Mouse (Mus musculus) hindbrain, embryonic 13.5 days (tissue): Measurements from ENCODE around the gene Wipi1. TPM values are rescaled to one million over a fixed set of nuclear protein-coding genes. Genes with fewer than 3 reads are reported as not detected.
A peak's percentile ranks its signal among the peaks of the same experiment; 100 is the strongest.
"Not testable (repeated sequence)": the region's sequence is repeated elsewhere in the genome, so short reads cannot be mapped to it uniquely, and the experiment has no call there.

ENCODE experiments used
- ATAC-seq: fragments of 200-750 bp; cut with Nextera tagmentation; 2 replicates; pipeline ENCODE4 v1.8.0; 2017; ENCODE audit warnings: moderate TSS enrichment; ENCODE audit not compliant: low FRiP score
- H3K27ac ChIP-seq: fragments of 300-500 bp; sonication (generic); 2 replicates; pipeline ENCODE4 v1.5.1; 2015; ENCODE audit warnings: inconsistent platforms, mild to moderate bottlenecking, moderate library complexity
- H3K27me3 ChIP-seq: fragments of 300-500 bp; sonication (generic); 2 replicates; pipeline ENCODE4 v1.6.1; 2015; ENCODE audit warnings: mild to moderate bottlenecking, inconsistent platforms
- H3K36me3 ChIP-seq: fragments of 300-500 bp; sonication (generic); 2 replicates; pipeline ENCODE4 v1.6.1; 2015; ENCODE audit warnings: mild to moderate bottlenecking, inconsistent platforms
- H3K4me1 ChIP-seq: fragments of 300-500 bp; sonication (generic); replicated peaks from 2 replicates; pipeline ENCODE4 v1.6.1; 2015; ENCODE audit warnings: inconsistent platforms
- H3K4me2 ChIP-seq: fragments of 300-500 bp; sonication (generic); 2 replicates; pipeline ENCODE4 v1.6.1; 2015; ENCODE audit warnings: inconsistent platforms, mild to moderate bottlenecking, moderate library complexity
- H3K4me3 ChIP-seq: fragments of 300-500 bp; sonication (generic); 2 replicates; pipeline ENCODE4 v1.5.1; 2015; ENCODE audit warnings: mild to moderate bottlenecking, inconsistent platforms
- H3K9ac ChIP-seq: fragments of 300-500 bp; sonication (generic); 2 replicates; pipeline ENCODE4 v1.6.1; 2015; ENCODE audit warnings: mild to moderate bottlenecking, inconsistent platforms
- H3K9me3 ChIP-seq: fragments of 300-500 bp; sonication (generic); 2 replicates; pipeline ENCODE4 v1.6.1; 2016; ENCODE audit warnings: inconsistent platforms
- WGBS: fragments of 180-500 bp; shearing (Covaris S2); methylation state at CpG from one replicate; pipeline ENCODE4 v1.1.7; 2015; 5-methylcytosine and 5-hydroxymethylcytosine counted together
- polyA plus RNA-seq: library from polyadenylated mRNA; unstranded; fragments of >200 nt; fragmentation: Nextera tagmentation; extraction: Ambion mirVana; gene quantifications from 2 replicates; pipeline ENCODE4 v1.2.1, GENCODE M21; 2015

The Wipi1 gene
- polyA plus RNA-seq, 1 experiment from 2014 or later: 17.8 TPM

GRCm38 (mm10) chr11:109641498-109642222 lies 29.9 kb upstream of the Wipi1 start:
- H3K27me3 ChIP-seq: 0 out of 2 replicates have a peak, but pooled peaks cover 4% of the 10 kb centered on the region
- no peaks in the 10 kb centered on the region for H3K4me1 ChIP-seq
- H3K9me3 ChIP-seq: no peaks in the 10 kb centered on the region
- H3K9ac ChIP-seq: no peak overlapping the region
- no peak overlapping the region for H3K4me2 ChIP-seq
- H3K36me3 ChIP-seq: no peaks in the 10 kb centered on the region
- no peak overlapping the region for H3K27ac ChIP-seq
- H3K4me3 ChIP-seq: no peak overlapping the region
- ATAC-seq: no peak
- 89% methylated on average over 5 of the region's 5 CpGs for WGBS

- WGBS: 71% methylated on average over 6 of the region's 6 CpGs
- H3K9ac ChIP-seq: no peak overlapping the region
- no peaks in the 10 kb centered on the region for H3K9me3 ChIP-seq
- H3K4me1 ChIP-seq: no peaks in the 10 kb centered on the region
- H3K36me3 ChIP-seq: no peaks in the 10 kb centered on the region
- no peak overlapping the region for H3K4me2 ChIP-seq
- no peak for ATAC-seq
- H3K27me3 ChIP-seq: no peaks in the 10 kb centered on the region
- H3K4me3 ChIP-seq: no peak overlapping the region
- no peak overlapping the region for H3K27ac ChIP-seq
Observed at GRCm38 (mm10) chr11:109635871-109636395, 24.2 kb upstream of the Wipi1 start.

DNA sequence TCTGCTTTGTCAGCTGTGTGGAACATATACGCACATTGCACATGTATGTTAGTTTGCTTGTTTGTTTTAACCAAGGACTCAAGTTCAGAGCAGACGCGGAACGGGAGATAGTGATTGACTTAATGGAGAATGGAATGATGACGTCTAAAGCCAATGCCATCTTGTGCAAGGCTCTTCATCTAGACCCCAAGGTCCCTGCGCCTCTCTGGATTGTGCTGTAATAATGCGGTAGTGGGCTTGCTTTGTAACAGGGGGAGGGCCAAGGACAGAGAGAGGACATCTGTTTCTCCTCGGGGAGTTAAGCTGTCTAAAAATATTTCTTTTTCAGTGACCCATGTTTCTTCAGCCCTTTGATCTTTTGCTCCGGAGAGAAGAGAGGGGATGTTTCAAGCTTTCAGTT lies 23.2 kb upstream of the Wipi1 start:
- 89% methylated on average over 9 of the region's 9 CpGs for WGBS
- Histone ChIP-seq H3K4me1 (no peaks in the 10 kb centered on the region), H3K27ac (no peak overlapping the region), H3K4me3 (no peak overlapping the region), H3K4me2 (no peak overlapping the region), H3K36me3 (no peaks in the 10 kb centered on the region), H3K9me3 (no peaks in the 10 kb centered on the region), H3K27me3 (no peaks in the 10 kb centered on the region), H3K9ac (no peak overlapping the region)
- ATAC-seq: no peak

DNA sequence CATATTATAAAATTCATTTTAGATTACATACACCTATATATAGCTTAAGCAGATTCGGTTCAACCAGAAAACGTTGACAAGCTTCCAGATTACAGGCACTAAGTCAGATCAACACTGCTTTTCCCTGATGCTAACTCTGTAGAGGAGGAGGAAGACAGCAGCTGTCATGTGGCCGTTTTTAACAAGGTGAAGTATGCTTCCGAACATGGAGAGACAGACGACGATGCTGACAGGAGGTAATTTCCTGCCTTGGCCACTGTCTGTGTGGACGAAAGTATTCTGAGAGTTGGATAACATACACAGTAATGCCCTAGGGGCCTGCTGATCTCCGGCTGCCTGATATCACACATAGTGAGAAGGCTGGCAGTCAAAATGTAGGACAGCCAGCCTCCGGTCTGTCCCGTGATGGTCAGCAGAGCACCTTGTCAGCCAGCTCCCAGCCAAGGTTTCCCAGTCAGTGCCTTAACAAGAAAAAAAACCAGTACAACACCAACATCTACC lies 17.3 kb upstream of the Wipi1 start:
- no peaks in the 10 kb centered on the region for H3K9me3 ChIP-seq
- H3K27ac ChIP-seq: no peak overlapping the region
- no peak overlapping the region for H3K9ac ChIP-seq
- H3K4me2 ChIP-seq: no peak overlapping the region
- no peak overlapping the region for H3K4me3 ChIP-seq
- 73% methylated on average over 10 of the region's 10 CpGs for WGBS
- H3K27me3 ChIP-seq: no peaks in the 10 kb centered on the region
- no peaks in the 10 kb centered on the region for H3K4me1 ChIP-seq
- no peak for ATAC-seq
- H3K36me3 ChIP-seq: no peaks in the 10 kb centered on the region

- H3K4me1 ChIP-seq: no peaks in the 10 kb centered on the region
- H3K9me3 ChIP-seq: no peaks in the 10 kb centered on the region
- no peak overlapping the region for H3K4me3 ChIP-seq
- WGBS: 87% methylated on average over 3 of the region's 3 CpGs
- no peak for ATAC-seq
- no peak overlapping the region for H3K4me2 ChIP-seq
- H3K27ac ChIP-seq: no peak overlapping the region
- H3K27me3 ChIP-seq: no peaks in the 10 kb centered on the region
- no peaks in the 10 kb centered on the region for H3K36me3 ChIP-seq
- H3K9ac ChIP-seq: no peak overlapping the region
Observed at GRCm38 (mm10) chr11:109628099-109628498, 16.3 kb upstream of the Wipi1 start.

DNA sequence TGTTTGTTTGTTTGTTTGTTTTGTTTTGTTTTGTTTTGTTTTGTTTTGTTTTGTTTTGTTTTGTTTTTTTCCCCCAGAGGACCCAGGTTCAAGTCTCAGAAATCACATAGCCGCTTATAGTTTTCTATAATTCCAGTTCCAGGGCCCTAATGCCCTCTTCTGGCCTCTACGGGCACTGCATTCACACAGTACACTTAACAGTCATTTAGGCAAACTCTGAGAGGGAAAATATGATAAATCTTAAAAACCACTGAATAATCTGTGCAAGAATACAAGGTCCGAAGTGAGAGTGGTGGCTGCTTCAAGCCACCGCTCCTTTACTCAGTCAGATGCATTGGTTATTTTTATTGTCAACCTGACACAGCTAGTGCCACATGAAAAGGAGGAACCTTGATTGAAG lies 15.9 kb upstream of the Wipi1 start:
- WGBS: 88% methylated on average over 4 of the region's 4 CpGs
- Histone ChIP-seq H3K27ac (no peak overlapping the region), H3K27me3 (no peaks in the 10 kb centered on the region), H3K4me3 (no peak overlapping the region), H3K36me3 (no peaks in the 10 kb centered on the region), H3K9me3 (no peaks in the 10 kb centered on the region), H3K9ac (no peak overlapping the region), H3K4me2 (no peak overlapping the region), H3K4me1 (peaks cover 2% of the 10 kb centered on the region; the same call in 1 of the 2 replicates)
- ATAC-seq: no peak

DNA sequence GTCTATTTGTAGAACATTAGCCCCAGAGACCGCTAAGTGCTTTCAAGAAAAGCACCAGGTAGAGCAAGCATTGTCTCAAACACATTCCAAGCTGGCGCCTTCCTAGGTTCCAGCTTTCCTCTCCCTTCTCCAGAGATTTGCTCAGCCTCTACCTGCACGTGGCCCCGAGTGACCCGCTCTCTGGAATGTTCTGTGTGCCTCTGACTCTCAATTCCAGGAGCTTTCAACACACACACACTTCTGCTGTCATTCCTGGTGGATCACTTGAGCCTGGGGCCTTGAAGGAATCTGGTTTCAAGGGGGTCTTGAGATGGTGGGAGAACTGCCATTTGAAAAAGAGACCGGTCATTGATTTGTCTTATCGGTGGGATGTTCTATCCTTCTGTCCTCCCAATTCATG lies 11.5 kb upstream of the Wipi1 start:
- H3K9me3 ChIP-seq: no peaks in the 10 kb centered on the region

GRCm38 (mm10) chr11:109622518-109623037 lies 10.8 kb upstream of the Wipi1 start:
- peak overlapping the region; percentile 29; the same call in 1 of the 2 replicates for H3K4me2 ChIP-seq
- no peak overlapping the region for H3K4me3 ChIP-seq
- H3K9me3 ChIP-seq: no peaks in the 10 kb centered on the region
- H3K36me3 ChIP-seq: no peaks in the 10 kb centered on the region
- no peak overlapping the region; the same call in 1 of the 2 replicates for H3K9ac ChIP-seq
- no peak for ATAC-seq
- peaks cover 5% of the 10 kb centered on the region; the same call in 1 of the 2 replicates for H3K4me1 ChIP-seq
- no peaks in the 10 kb centered on the region for H3K27me3 ChIP-seq
- 59% methylated on average over 15 of the region's 15 CpGs for WGBS
- H3K27ac ChIP-seq: no peak overlapping the region

More for the DNA sequence above, 11.5 kb upstream of the Wipi1 start:
- peaks cover 5% of the 10 kb centered on the region; the same call in 1 of the 2 replicates for H3K4me1 ChIP-seq
- H3K36me3 ChIP-seq: no peaks in the 10 kb centered on the region
- H3K4me2 ChIP-seq: no peak overlapping the region
- H3K27ac ChIP-seq: no peak overlapping the region
- H3K27me3 ChIP-seq: no peaks in the 10 kb centered on the region
- no peak for ATAC-seq
- H3K9ac ChIP-seq: no peak overlapping the region
- 89% methylated on average over 7 of the region's 7 CpGs for WGBS
- H3K4me3 ChIP-seq: no peak overlapping the region

GRCm38 (mm10) chr11:109621183-109621582 lies 9.4 kb upstream of the Wipi1 start:
- Histone ChIP-seq H3K9ac (no peak overlapping the region), H3K9me3 (no peaks in the 10 kb centered on the region), H3K4me2 (no peak overlapping the region), H3K36me3 (no peaks in the 10 kb centered on the region), H3K27me3 (no peaks in the 10 kb centered on the region), H3K4me3 (no peak overlapping the region), H3K27ac (no peak overlapping the region), H3K4me1 (peaks cover 8% of the 10 kb centered on the region; the same call in 1 of the 2 replicates)
- ATAC-seq: no peak
- 15% methylated on average over 2 of the region's 2 CpGs for WGBS

DNA sequence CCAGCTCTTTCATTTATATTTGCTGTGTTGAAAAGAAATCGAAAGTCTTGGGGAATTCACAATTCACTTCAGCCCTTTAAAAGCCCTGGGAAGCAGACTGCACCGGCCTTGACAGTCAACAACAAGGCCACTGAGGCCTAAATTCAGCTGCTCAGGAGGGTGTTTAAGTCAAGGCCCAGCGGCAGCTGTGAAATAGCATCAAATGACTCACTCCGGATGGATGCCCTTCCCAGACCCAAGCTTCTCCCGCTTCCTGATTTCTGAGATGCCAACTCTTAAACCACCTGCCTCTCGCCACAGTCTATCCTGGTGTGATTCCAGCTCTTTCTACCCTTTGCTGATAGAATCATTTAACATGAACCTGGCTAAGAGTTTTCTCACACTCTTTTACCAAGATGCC lies 8.6 kb upstream of the Wipi1 start:
- Histone ChIP-seq H3K27ac (no peak overlapping the region), H3K9me3 (no peaks in the 10 kb centered on the region), H3K9ac (no peak overlapping the region), H3K36me3 (no peaks in the 10 kb centered on the region), H3K4me1 (peaks cover 8% of the 10 kb centered on the region; the same call in 1 of the 2 replicates), H3K4me3 (no peak overlapping the region), H3K4me2 (no peak overlapping the region), H3K27me3 (no peaks in the 10 kb centered on the region)
- WGBS: 86% methylated on average over 6 of the region's 6 CpGs
- no peak for ATAC-seq

DNA sequence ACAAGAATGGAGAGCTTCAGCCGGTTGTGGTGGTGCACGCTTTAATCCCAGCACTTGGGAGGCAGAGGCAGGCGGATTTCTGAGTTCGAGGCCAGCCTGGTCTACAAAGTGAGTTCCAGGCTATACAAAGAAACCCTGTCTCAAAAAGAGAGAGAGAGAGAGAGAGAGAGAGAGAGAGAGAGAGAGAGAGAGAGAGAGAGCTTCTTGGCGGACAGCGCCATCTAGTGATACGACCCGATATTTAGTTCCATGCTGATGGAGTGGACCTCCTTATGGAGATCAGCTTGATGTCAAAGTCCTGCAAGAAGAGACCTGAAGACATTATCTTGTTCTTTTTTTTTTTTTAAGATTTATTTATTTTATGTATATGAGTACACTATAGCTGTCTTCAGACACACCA lies 7.3 kb upstream of the Wipi1 start:
- H3K9ac ChIP-seq, H3K36me3 ChIP-seq, H3K27me3 ChIP-seq, H3K4me1 ChIP-seq, H3K4me3 ChIP-seq, H3K4me2 ChIP-seq, ATAC-seq, H3K9me3 ChIP-seq, H3K27ac ChIP-seq: not testable (repeated sequence)
- 37% methylated on average over 8 of the region's 8 CpGs for WGBS

DNA sequence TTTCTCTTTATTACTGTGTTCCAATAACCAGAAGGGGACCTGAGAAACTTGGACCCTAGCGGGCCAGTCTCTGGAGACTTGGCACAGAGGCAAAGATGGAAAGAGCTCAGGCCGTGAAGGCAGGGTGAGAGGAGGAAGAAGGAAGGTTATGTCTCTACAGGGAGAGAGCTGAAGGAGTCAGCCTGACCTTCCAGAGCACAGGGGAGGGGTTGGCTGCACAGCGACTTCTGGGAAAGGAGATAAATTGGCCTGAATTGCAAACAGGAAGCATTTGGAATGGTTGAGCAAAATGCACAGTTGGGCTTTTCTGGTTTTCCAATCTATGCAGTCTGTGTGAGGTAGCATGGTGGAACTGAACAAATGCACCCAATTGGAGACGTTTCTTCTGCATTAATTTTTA lies 5.0 kb upstream of the Wipi1 start:
- Histone ChIP-seq H3K27ac (no peak overlapping the region), H3K4me3 (no peak overlapping the region)
- WGBS: 74% methylated on average over 4 of the region's 4 CpGs

More for the DNA sequence above, 5.0 kb upstream of the Wipi1 start:
- H3K27me3 ChIP-seq: peaks cover 3% of the 10 kb centered on the region; the same call in 1 of the 2 replicates
- no peaks in the 10 kb centered on the region for H3K9me3 ChIP-seq
- H3K36me3 ChIP-seq: no peaks in the 10 kb centered on the region
- peaks cover 7% of the 10 kb centered on the region for H3K4me1 ChIP-seq
- no peak overlapping the region for H3K9ac ChIP-seq
- no peak for ATAC-seq
- H3K4me2 ChIP-seq: no peak overlapping the region
